Mouse (Mus musculus): Measurements from ENCODE around the gene 0610009B22Rik.

DNA sequence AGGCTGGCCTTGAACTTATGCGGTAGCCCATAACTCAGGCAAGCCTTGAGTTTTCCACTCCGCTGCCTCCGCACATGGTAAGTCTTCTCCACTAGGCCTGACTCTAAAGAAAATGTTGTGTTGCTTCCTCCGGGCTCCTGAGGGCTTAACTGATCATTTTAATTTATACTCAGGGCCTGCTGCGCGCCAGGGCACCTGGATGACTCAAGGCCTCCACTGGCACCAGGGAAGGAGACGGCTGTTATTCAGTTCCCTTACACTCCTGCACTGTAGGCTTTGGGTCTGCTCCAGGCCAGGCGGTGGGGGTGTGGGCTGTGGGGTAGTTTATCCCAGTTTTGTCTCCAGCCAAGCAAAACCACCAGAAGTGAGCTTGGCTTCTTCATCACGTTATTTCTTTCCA, 15.4 kb downstream of the 0610009B22Rik start:
- TF ChIP-seq CTCF (conservative IDR thresholded peaks at IDR 0.05; ENCODE audit: insufficient read depth, insufficient read length, low read depth, low read length) (no peak), POLR2A (IDR thresholded peaks at IDR 0.05; ENCODE audit: low read depth, low read length) (no peak)
